Mouse (Mus musculus): ENCODE results near the gene Sept11. TPM values are rescaled to one million over a fixed set of nuclear protein-coding genes. Genes with fewer than 3 reads are reported as not detected.

Sept11 gene
- polyA plus RNA-seq, 1 experiment from 2014 or later, result 156 TPM

GRCm38 (mm10) chr5:93198232-93198631 is 105.0 kb downstream of the Sept11 start:
- H3K9ac ChIP-seq, result no peak overlapping the region
- 87% methylated on average over 3 of the region's 3 CpGs for WGBS
- H3K4me2 ChIP-seq, result no peak overlapping the region
- no peaks in the 10 kb centered on the region for H3K27me3 ChIP-seq
- no peak overlapping the region for H3K4me3 ChIP-seq
- no peak overlapping the region for H3K27ac ChIP-seq (replicated peaks)
- H3K4me1 ChIP-seq (replicated peaks), result peaks cover 4% of the 10 kb centered on the region
- H3K36me3 ChIP-seq, result peaks cover 46% of the 10 kb centered on the region
- ATAC-seq (ENCODE audit: low read depth), result no peak
- H3K9me3 ChIP-seq, result no peaks in the 10 kb centered on the region

GRCm38 (mm10) chr5:93201181-93201580 is 107.9 kb downstream of the Sept11 start:
- peaks cover 40% of the 10 kb centered on the region for H3K36me3 ChIP-seq
- H3K9ac ChIP-seq, result no peak overlapping the region
- H3K9me3 ChIP-seq, result no peaks in the 10 kb centered on the region
- no peak overlapping the region for H3K4me3 ChIP-seq
- peaks cover 22% of the 10 kb centered on the region for H3K4me1 ChIP-seq (replicated peaks)
- H3K4me2 ChIP-seq, result no peak overlapping the region
- 85% methylated on average over 1 of the region's 1 CpGs for WGBS
- no peaks in the 10 kb centered on the region for H3K27me3 ChIP-seq
- no peak overlapping the region for H3K27ac ChIP-seq (replicated peaks)
- no peak for ATAC-seq (ENCODE audit: low read depth)

GRCm38 (mm10) chr5:93205371-93206108 is 112.3 kb downstream of the Sept11 start:
- Histone ChIP-seq H3K4me3 (peak overlapping the region; percentile 92), H3K9ac (peak overlapping the region; percentile 96), H3K27me3 (no peaks in the 10 kb centered on the region), H3K27ac (replicated peaks) (peak overlapping the region; percentile 95), H3K4me2 (peak overlapping the region; percentile 87), H3K9me3 (no peaks in the 10 kb centered on the region), H3K4me1 (replicated peaks) (peaks cover 34% of the 10 kb centered on the region), H3K36me3 (peaks cover 14% of the 10 kb centered on the region)
- peak; percentile 63 for ATAC-seq (ENCODE audit: low read depth)
- WGBS, result under 1% methylated on average over 36 of the region's 63 CpGs

- WGBS, result under 1% methylated on average over 77 of the region's 79 CpGs
Observed at GRCm38 (mm10) chr5:93206109-93207005, 113.1 kb downstream of the Sept11 start, which contains the start of the genes Ccni and 2010109A12Rik. TSS of gene Ccni (minus strand) at chr5:93206495. TSS of gene 2010109A12Rik (plus strand) at chr5:93206518.

GRCm38 (mm10) chr5:93207006-93207348 is 113.7 kb downstream of the Sept11 start:
- Histone ChIP-seq H3K4me3 (peak overlapping the region; percentile 92), H3K9ac (peak overlapping the region; percentile 96), H3K27me3 (no peaks in the 10 kb centered on the region), H3K27ac (replicated peaks) (peak overlapping the region; percentile 95), H3K9me3 (no peaks in the 10 kb centered on the region), H3K4me2 (peak overlapping the region; percentile 61), H3K36me3 (0 out of 2 replicates have a peak, but pooled peaks cover 2% of the 10 kb centered on the region), H3K4me1 (replicated peaks) (peaks cover 34% of the 10 kb centered on the region)
- WGBS, result 5% methylated on average over 6 of the region's 6 CpGs
- peak; percentile 48 for ATAC-seq (ENCODE audit: low read depth)

More at GRCm38 (mm10) chr5:93206109-93207005, 113.1 kb downstream of the Sept11 start, which contains the start of the genes Ccni and 2010109A12Rik:
- peak; percentile 97 for ATAC-seq (ENCODE audit: low read depth)
- Histone ChIP-seq H3K9me3 (no peaks in the 10 kb centered on the region), H3K27ac (replicated peaks) (peak within 1 kb of the TSS; percentile 95), H3K36me3 (peaks cover 8% of the 10 kb centered on the region; the same call in 1 of the 2 replicates), H3K4me1 (replicated peaks) (peaks cover 34% of the 10 kb centered on the region), H3K9ac (peak within 1 kb of the TSS; percentile 96), H3K4me2 (peak within 1 kb of the TSS; percentile 87), H3K4me3 (peak within 1 kb of the TSS; percentile 92), H3K27me3 (no peaks in the 10 kb centered on the region)

GRCm38 (mm10) chr5:93207555-93207954 is 114.3 kb downstream of the Sept11 start:
- Histone ChIP-seq H3K9me3 (no peaks in the 10 kb centered on the region), H3K4me3 (no peak overlapping the region), H3K27me3 (no peaks in the 10 kb centered on the region), H3K4me2 (peak overlapping the region; percentile 61; the same call in 1 of the 2 replicates), H3K36me3 (no peaks in the 10 kb centered on the region), H3K27ac (replicated peaks) (no peak overlapping the region; the same call in 1 of the 2 replicates), H3K4me1 (replicated peaks) (peaks cover 34% of the 10 kb centered on the region), H3K9ac (0 out of 2 replicates have a peak overlapping the region, but pooled peaks have one; percentile 31)
- no peak for ATAC-seq (ENCODE audit: low read depth)
- WGBS, result 79% methylated on average over 1 of the region's 1 CpGs

- no peak for ATAC-seq (ENCODE audit: low read depth)
Observed at GRCm38 (mm10) chr5:93218375-93218774, 125.1 kb downstream of the Sept11 start.

GRCm38 (mm10) chr5:93221661-93222060 is 128.4 kb downstream of the Sept11 start:
- 75% methylated on average over 3 of the region's 3 CpGs for WGBS
- ATAC-seq (ENCODE audit: low read depth), result no peak
- Histone ChIP-seq H3K27ac (replicated peaks) (no peak overlapping the region), H3K4me2 (no peak overlapping the region), H3K27me3 (no peaks in the 10 kb centered on the region), H3K4me1 (replicated peaks) (no peaks in the 10 kb centered on the region), H3K9me3 (no peaks in the 10 kb centered on the region), H3K36me3 (no peaks in the 10 kb centered on the region), H3K9ac (no peak overlapping the region), H3K4me3 (no peak overlapping the region)

More at GRCm38 (mm10) chr5:93218375-93218774, 125.1 kb downstream of the Sept11 start:
- Histone ChIP-seq H3K9ac (no peak overlapping the region), H3K4me2 (no peak overlapping the region), H3K4me1 (replicated peaks) (no peaks in the 10 kb centered on the region), H3K4me3 (no peak overlapping the region), H3K27ac (replicated peaks) (no peak overlapping the region), H3K27me3 (no peaks in the 10 kb centered on the region), H3K9me3 (no peaks in the 10 kb centered on the region), H3K36me3 (no peaks in the 10 kb centered on the region)
- 87% methylated on average over 3 of the region's 3 CpGs for WGBS

DNA sequence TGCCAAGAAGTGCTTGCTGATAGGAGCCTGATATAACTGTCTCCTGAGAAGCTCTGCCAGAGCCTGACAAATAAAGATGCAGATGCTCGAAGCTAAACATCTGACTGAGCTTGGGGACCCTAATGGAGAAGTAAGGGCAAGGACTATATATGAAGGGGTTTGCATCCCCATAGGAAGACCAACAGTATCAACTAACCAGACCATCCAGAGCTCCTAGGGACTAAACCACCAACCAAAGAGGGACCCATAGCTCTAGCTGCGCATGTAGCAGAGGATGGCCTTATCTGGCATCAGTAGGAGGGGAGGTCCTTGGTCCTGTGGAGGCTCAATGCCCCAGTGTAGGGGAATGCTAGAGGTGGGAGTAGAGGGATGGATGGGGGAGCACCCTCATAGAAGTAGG is 131.3 kb downstream of the Sept11 start:
- Histone ChIP-seq H3K4me2 (no peak overlapping the region), H3K36me3 (no peaks in the 10 kb centered on the region)
- no peak for ATAC-seq (ENCODE audit: low read depth)

More for the DNA sequence above, 131.3 kb downstream of the Sept11 start:
- WGBS, result 79% methylated on average over 2 of the region's 2 CpGs
- no peaks in the 10 kb centered on the region for H3K9me3 ChIP-seq
- H3K4me1 ChIP-seq (replicated peaks), result no peaks in the 10 kb centered on the region
- H3K4me3 ChIP-seq, result no peak overlapping the region
- no peaks in the 10 kb centered on the region for H3K27me3 ChIP-seq
- no peak overlapping the region for H3K9ac ChIP-seq
- H3K27ac ChIP-seq (replicated peaks), result no peak overlapping the region

All from neural tube, embryonic 13.5 days (tissue).